Mouse (Mus musculus) intestine, embryonic 14.5 days (tissue): ENCODE results near the gene Spats1. TPM values are rescaled to one million over a fixed set of nuclear protein-coding genes. Genes with fewer than 3 reads are reported as not detected.
"Not testable (repeated sequence)": the region's sequence is repeated elsewhere in the genome, so short reads cannot be mapped to it uniquely, and the experiment has no call there.

Source experiments
- ATAC-seq: fragments of 200-750 bp; cut with Nextera tagmentation; replicated peaks from 2 replicates; pipeline ENCODE4 v1.8.0; 2017; ENCODE audit warnings: low read depth, moderate number of reproducible peaks, moderate TSS enrichment, moderate library complexity; ENCODE audit not compliant: low FRiP score, low TSS enrichment
- DNase-seq: peaks from one replicate; pipeline ENCODE4 v3.0.0-alpha.2; 2018; ENCODE audit warnings: low spot score
- H3K27ac ChIP-seq: fragments of 300-500 bp; sonication (generic); 2 replicates; pipeline ENCODE4 v1.5.1; 2014; ENCODE audit warnings: low read depth, mild to moderate bottlenecking, control low read depth
- H3K27me3 ChIP-seq: fragments of 300-500 bp; sonication (generic); replicated peaks from 2 replicates; pipeline ENCODE4 v1.6.1; 2014; ENCODE audit warnings: low read length, control low read depth; ENCODE audit not compliant: control insufficient read depth, insufficient read depth
- H3K36me3 ChIP-seq: fragments of 300-500 bp; sonication (generic); 2 replicates; pipeline ENCODE4 v1.6.1; 2014; ENCODE audit warnings: low read length, control low read depth; ENCODE audit not compliant: control insufficient read depth, insufficient read depth
- H3K4me1 ChIP-seq: fragments of 300-500 bp; sonication (generic); replicated peaks from 2 replicates; pipeline ENCODE4 v1.6.1; 2014; ENCODE audit warnings: low read length, control low read depth, mixed read lengths; ENCODE audit not compliant: control insufficient read depth, insufficient read depth
- H3K4me2 ChIP-seq: fragments of 300-500 bp; sonication (generic); 2 replicates; pipeline ENCODE4 v1.6.1; 2014; ENCODE audit warnings: low read length
- H3K4me3 ChIP-seq: fragments of 300-500 bp; sonication (generic); 2 replicates; pipeline ENCODE4 v1.5.1; 2014; ENCODE audit warnings: low read depth, low read length, control low read depth, mixed read lengths
- H3K9ac ChIP-seq: fragments of 300-500 bp; sonication (generic); 2 replicates; pipeline ENCODE4 v1.6.1; 2014; ENCODE audit warnings: mild to moderate bottlenecking, low read length
- H3K9me3 ChIP-seq: fragments of 300-500 bp; sonication (generic); 2 replicates; pipeline ENCODE4 v1.6.1; 2016; ENCODE audit warnings: low read length, control low read depth; ENCODE audit not compliant: control insufficient read depth
- WGBS: fragments of 180-500 bp; shearing (Covaris S2); extraction: QIAGEN DNeasy Blood & Tissue Kit; methylation state at CpG from one replicate; pipeline ENCODE4 v1.1.7; 2014; 5-methylcytosine and 5-hydroxymethylcytosine counted together
- polyA plus RNA-seq: library from polyadenylated mRNA; unstranded; fragments of >200 nt; fragmentation: Nextera tagmentation; extraction: Ambion mirVana; gene quantifications from 2 replicates; pipeline ENCODE4 v1.2.1, GENCODE M21; 2014

Spats1 gene
- polyA plus RNA-seq, 1 experiment from 2014 or later = 0.65 TPM

- H3K27ac ChIP-seq, H3K4me2 ChIP-seq, H3K9ac ChIP-seq, DNase-seq, ATAC-seq, H3K27me3 ChIP-seq, H3K9me3 ChIP-seq, H3K4me1 ChIP-seq, H3K4me3 ChIP-seq: not testable (repeated sequence)
- peaks cover 93% of the 10 kb centered on the region for H3K36me3 ChIP-seq
- 65% methylated on average over 2 of the region's 2 CpGs for WGBS
Observed at GRCm38 (mm10) chr17:45411617-45412016, 63.6 kb downstream of the Spats1 start.

GRCm38 (mm10) chr17:45408719-45409118 lies 66.5 kb downstream of the Spats1 start:
- no peak overlapping the region for H3K9ac ChIP-seq
- peaks cover 92% of the 10 kb centered on the region for H3K36me3 ChIP-seq
- no peak overlapping the region for H3K4me3 ChIP-seq
- H3K4me2 ChIP-seq = no peak overlapping the region
- H3K4me1 ChIP-seq = no peaks in the 10 kb centered on the region
- 86% methylated on average over 2 of the region's 2 CpGs for WGBS
- ATAC-seq (no peak), DNase-seq (no peak)
- no peaks in the 10 kb centered on the region for H3K9me3 ChIP-seq
- no peaks in the 10 kb centered on the region for H3K27me3 ChIP-seq
- no peak overlapping the region for H3K27ac ChIP-seq

GRCm38 (mm10) chr17:45406281-45406680 lies 68.9 kb downstream of the Spats1 start:
- DNase-seq = no peak
- Histone ChIP-seq H3K27ac (no peak overlapping the region), H3K27me3 (no peaks in the 10 kb centered on the region), H3K4me2 (no peak overlapping the region), H3K4me1 (peaks cover 6% of the 10 kb centered on the region; the same call in 1 of the 2 replicates), H3K36me3 (peaks cover 84% of the 10 kb centered on the region), H3K9me3 (no peaks in the 10 kb centered on the region), H3K9ac (no peak overlapping the region), H3K4me3 (no peak overlapping the region)
- no peak for ATAC-seq
- 94% methylated on average over 10 of the region's 10 CpGs for WGBS

GRCm38 (mm10) chr17:45403207-45403606 lies 72.0 kb downstream of the Spats1 start:
- Histone ChIP-seq H3K27me3 (no peaks in the 10 kb centered on the region), H3K9ac (no peak overlapping the region), H3K36me3 (peaks cover 62% of the 10 kb centered on the region), H3K9me3 (no peaks in the 10 kb centered on the region), H3K4me3 (no peak overlapping the region), H3K4me1 (peaks cover 6% of the 10 kb centered on the region; the same call in 1 of the 2 replicates), H3K27ac (no peak overlapping the region), H3K4me2 (no peak overlapping the region)
- ATAC-seq = no peak
- DNase-seq = peak; percentile 70
- WGBS = 7% methylated on average over 3 of the region's 3 CpGs

GRCm38 (mm10) chr17:45402601-45403000 lies 72.6 kb downstream of the Spats1 start:
- Histone ChIP-seq H3K36me3 (peaks cover 62% of the 10 kb centered on the region), H3K4me1 (peaks cover 6% of the 10 kb centered on the region; the same call in 1 of the 2 replicates), H3K4me2 (no peak overlapping the region), H3K27me3 (no peaks in the 10 kb centered on the region), H3K4me3 (no peak overlapping the region), H3K9me3 (no peaks in the 10 kb centered on the region), H3K9ac (no peak overlapping the region), H3K27ac (no peak overlapping the region)
- no peak for DNase-seq
- WGBS = 51% methylated on average over 3 of the region's 3 CpGs
- ATAC-seq = no peak

GRCm38 (mm10) chr17:45402126-45402525 lies 73.1 kb downstream of the Spats1 start:
- Histone ChIP-seq H3K27me3 (no peaks in the 10 kb centered on the region), H3K4me3 (no peak overlapping the region), H3K4me2 (no peak overlapping the region), H3K9ac (no peak overlapping the region), H3K9me3 (no peaks in the 10 kb centered on the region), H3K27ac (no peak overlapping the region), H3K36me3 (peaks cover 57% of the 10 kb centered on the region), H3K4me1 (peaks cover 6% of the 10 kb centered on the region; the same call in 1 of the 2 replicates)
- 63% methylated on average over 1 of the region's 1 CpGs for WGBS
- DNase-seq (no peak), ATAC-seq (no peak)

- WGBS = 84% methylated on average over 5 of the region's 5 CpGs
- Histone ChIP-seq H3K4me3 (no peak overlapping the region), H3K4me2 (no peak overlapping the region), H3K9me3 (no peaks in the 10 kb centered on the region), H3K9ac (no peak overlapping the region), H3K4me1 (peaks cover 6% of the 10 kb centered on the region; the same call in 1 of the 2 replicates), H3K27ac (no peak overlapping the region), H3K27me3 (no peaks in the 10 kb centered on the region), H3K36me3 (peaks cover 52% of the 10 kb centered on the region)
- no peak for DNase-seq
- ATAC-seq = no peak
Observed at GRCm38 (mm10) chr17:45401126-45401905, 73.9 kb downstream of the Spats1 start.

- Histone ChIP-seq H3K27ac (no peak overlapping the region), H3K27me3 (no peaks in the 10 kb centered on the region), H3K9me3 (no peaks in the 10 kb centered on the region), H3K4me2 (no peak overlapping the region), H3K4me1 (peaks cover 6% of the 10 kb centered on the region; the same call in 1 of the 2 replicates), H3K36me3 (peaks cover 41% of the 10 kb centered on the region), H3K4me3 (no peak overlapping the region), H3K9ac (no peak overlapping the region)
- WGBS = 96% methylated on average over 2 of the region's 2 CpGs
- DNase-seq (no peak), ATAC-seq (no peak)
Observed at GRCm38 (mm10) chr17:45398021-45398420, 77.2 kb downstream of the Spats1 start.

- H3K4me1 ChIP-seq = 0 out of 2 replicates have a peak, but pooled peaks cover 3% of the 10 kb centered on the region
- no peaks in the 10 kb centered on the region for H3K27me3 ChIP-seq
- no peaks in the 10 kb centered on the region for H3K9me3 ChIP-seq
- H3K4me3 ChIP-seq = no peak overlapping the region
- H3K9ac ChIP-seq = no peak overlapping the region
- H3K27ac ChIP-seq = no peak overlapping the region
- ATAC-seq = no peak
- DNase-seq = no peak
- H3K4me2 ChIP-seq = no peak overlapping the region
- peaks cover 42% of the 10 kb centered on the region for H3K36me3 ChIP-seq
- 73% methylated on average over 3 of the region's 3 CpGs for WGBS
Observed at GRCm38 (mm10) chr17:45397541-45397940, 77.7 kb downstream of the Spats1 start.
